Mouse (Mus musculus) erythroblast, embryonic 14.5 days (primary cell): Measurements from ENCODE around the gene Tef.

Experiments used
- GATA1 ChIP-seq: IDR thresholded peaks from 2 replicates; pipeline ENCODE4 v1.6.1; 2012; ENCODE audit warnings: low read length, inconsistent platforms, mixed read lengths
- TAL1 ChIP-seq: IDR thresholded peaks from 3 replicates; pipeline ENCODE4 v1.6.1; 2012; ENCODE audit warnings: low read length, inconsistent platforms, mixed read lengths

DNA sequence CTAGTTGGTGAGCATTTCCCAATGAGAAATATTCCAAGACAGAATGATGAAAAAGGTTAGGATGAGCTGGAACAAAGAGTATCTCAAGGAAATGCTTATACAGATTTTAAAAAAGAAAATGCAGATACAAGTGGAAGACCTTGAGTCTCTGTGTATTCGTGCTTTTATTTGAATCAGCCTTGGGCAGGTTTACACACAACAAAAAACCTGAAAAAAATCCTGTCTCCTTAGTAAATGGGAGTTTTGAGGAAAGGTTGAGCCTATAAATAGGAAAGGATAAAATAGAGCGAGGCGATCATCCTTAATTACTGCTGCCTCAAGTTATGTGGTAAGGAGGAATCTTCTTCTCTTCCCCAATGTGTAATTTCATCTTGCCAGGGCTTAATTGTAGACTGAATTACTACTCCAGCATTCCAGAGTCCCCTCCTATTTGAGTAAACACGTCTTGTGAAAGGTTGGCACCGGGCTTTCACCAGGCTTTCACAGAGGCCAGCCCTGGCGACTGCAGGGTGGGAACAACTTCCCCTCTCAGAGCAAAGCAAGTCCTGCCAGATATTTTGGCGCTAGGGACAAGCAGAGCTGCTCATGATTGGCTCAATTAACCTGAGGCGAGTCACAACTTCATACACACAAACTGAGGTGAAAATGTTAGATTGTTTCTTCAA is 58.4 kb downstream of the Tef start:
- TF ChIP-seq GATA1 (no peak), TAL1 (no peak)
